Mouse (Mus musculus): ENCODE results near the gene Tlr5. TPM values are rescaled to one million over a fixed set of nuclear protein-coding genes. Genes with fewer than 3 reads are reported as not detected.

Tlr5 gene
- polyA plus RNA-seq, 1 experiment from 2014 or later: 1.7 TPM

- H3K27me3 ChIP-seq: peaks cover 19% of the 10 kb centered on the region; the same call in 1 of the 2 replicates
- H3K4me3 ChIP-seq: no peak overlapping the region
- H3K9me3 ChIP-seq: no peaks in the 10 kb centered on the region
- no peaks in the 10 kb centered on the region for H3K36me3 ChIP-seq
- H3K4me1 ChIP-seq: peaks cover 52% of the 10 kb centered on the region
- no peak overlapping the region for H3K9ac ChIP-seq
- 68% methylated on average over 12 of the region's 12 CpGs for WGBS
- no peak overlapping the region for H3K27ac ChIP-seq
- H3K4me2 ChIP-seq (replicated peaks): peak overlapping the region; percentile 85
- ATAC-seq (ENCODE audit: low FRiP score, low read depth): no peak
Measured at GRCm38 (mm10) chr1:182956186-182956960, 1.8 kb downstream of the Tlr5 start.

GRCm38 (mm10) chr1:182957001-182957757, 2.6 kb downstream of the Tlr5 start:
- no peak overlapping the region for H3K9ac ChIP-seq
- H3K36me3 ChIP-seq: no peaks in the 10 kb centered on the region
- H3K4me2 ChIP-seq (replicated peaks): no peak overlapping the region
- H3K9me3 ChIP-seq: no peaks in the 10 kb centered on the region
- peaks cover 19% of the 10 kb centered on the region; the same call in 1 of the 2 replicates for H3K27me3 ChIP-seq
- H3K4me1 ChIP-seq: peaks cover 52% of the 10 kb centered on the region
- WGBS: 87% methylated on average over 16 of the region's 16 CpGs
- no peak overlapping the region for H3K4me3 ChIP-seq
- ATAC-seq (ENCODE audit: low FRiP score, low read depth): no peak
- H3K27ac ChIP-seq: no peak overlapping the region

DNA sequence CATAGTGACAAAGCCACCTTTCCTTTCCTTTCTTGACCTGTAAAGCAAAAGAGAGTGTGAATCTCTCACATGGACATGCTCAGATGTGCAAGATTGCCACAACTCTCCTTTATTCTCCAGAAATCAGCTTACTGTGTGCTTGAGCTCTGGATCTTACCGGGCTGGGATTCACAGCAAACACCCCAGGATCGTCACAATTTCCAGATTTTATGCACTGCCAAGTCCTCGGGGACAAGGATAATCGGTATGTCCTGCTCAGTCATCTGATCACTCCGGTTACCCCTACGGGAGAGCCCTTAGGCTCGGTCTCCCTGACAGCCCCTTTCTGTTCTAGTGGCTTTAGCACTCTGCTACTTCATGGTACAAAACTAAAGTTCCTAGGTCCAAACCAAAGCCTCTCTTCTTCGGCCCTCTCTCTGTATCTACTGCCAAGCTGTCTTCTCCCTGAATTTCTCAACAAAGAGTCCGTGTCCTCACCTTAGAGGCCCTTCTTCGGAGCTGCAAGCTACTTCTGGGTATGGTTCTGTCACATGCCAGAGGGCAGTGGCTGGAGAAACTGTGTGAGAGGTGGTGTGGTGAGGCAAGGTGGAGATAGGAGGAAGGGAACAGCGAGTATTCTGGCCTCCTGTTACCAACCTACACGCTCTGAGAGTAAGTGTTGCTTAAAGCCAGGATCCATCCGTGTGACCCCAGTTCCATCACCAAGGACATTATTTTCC, 3.4 kb downstream of the Tlr5 start:
- WGBS: 84% methylated on average over 13 of the region's 13 CpGs
- Histone ChIP-seq H3K4me1 (peaks cover 52% of the 10 kb centered on the region), H3K27me3 (peaks cover 17% of the 10 kb centered on the region; the same call in 1 of the 2 replicates), H3K4me2 (replicated peaks) (no peak overlapping the region), H3K27ac (no peak overlapping the region), H3K36me3 (no peaks in the 10 kb centered on the region), H3K9me3 (no peaks in the 10 kb centered on the region), H3K9ac (no peak overlapping the region), H3K4me3 (no peak overlapping the region)
- ATAC-seq (ENCODE audit: low FRiP score, low read depth): no peak

DNA sequence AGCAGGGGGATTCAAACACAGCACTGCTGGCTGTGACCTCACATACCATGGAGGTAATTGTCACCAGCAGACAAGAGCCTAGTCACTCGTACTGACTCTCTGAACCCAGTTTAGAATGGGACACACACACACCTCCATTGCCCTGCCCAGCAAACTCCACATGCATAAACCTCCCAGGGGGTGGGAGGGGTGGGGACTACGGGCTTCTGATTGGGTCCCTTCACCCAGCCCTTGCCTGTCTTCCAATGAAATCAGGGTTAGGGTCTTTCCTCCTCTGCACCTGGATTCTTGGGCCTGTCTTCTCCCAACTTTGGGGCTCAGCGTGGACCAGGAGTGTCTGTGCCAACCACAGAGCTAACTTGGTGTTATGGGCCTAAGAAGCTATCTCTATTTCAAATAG, 4.2 kb downstream of the Tlr5 start:
- H3K36me3 ChIP-seq: no peaks in the 10 kb centered on the region
- no peaks in the 10 kb centered on the region for H3K9me3 ChIP-seq
- H3K27ac ChIP-seq: no peak overlapping the region
- H3K4me1 ChIP-seq: peaks cover 44% of the 10 kb centered on the region
- H3K9ac ChIP-seq: no peak overlapping the region; the same call in 1 of the 2 replicates
- H3K27me3 ChIP-seq: peaks cover 16% of the 10 kb centered on the region; the same call in 1 of the 2 replicates
- WGBS: 29% methylated on average over 3 of the region's 3 CpGs
- H3K4me2 ChIP-seq (replicated peaks): peak overlapping the region; percentile 81
- H3K4me3 ChIP-seq: peak overlapping the region; percentile 45; the same call in 1 of the 2 replicates
- no peak for ATAC-seq (ENCODE audit: low FRiP score, low read depth)

- H3K27me3 ChIP-seq: peaks cover 16% of the 10 kb centered on the region; the same call in 1 of the 2 replicates
- H3K4me1 ChIP-seq: peaks cover 40% of the 10 kb centered on the region
- peak overlapping the region; percentile 45 for H3K4me3 ChIP-seq
- ATAC-seq (ENCODE audit: low FRiP score, low read depth): no peak; the same call in 1 of the 2 replicates
- WGBS: under 1% methylated on average over 17 of the region's 17 CpGs
- H3K36me3 ChIP-seq: no peaks in the 10 kb centered on the region
- H3K27ac ChIP-seq: peak overlapping the region; percentile 55; the same call in 1 of the 2 replicates
- peak overlapping the region; percentile 57 for H3K9ac ChIP-seq
- peak overlapping the region; percentile 81 for H3K4me2 ChIP-seq (replicated peaks)
- H3K9me3 ChIP-seq: no peaks in the 10 kb centered on the region
Measured at GRCm38 (mm10) chr1:182959251-182959691, 4.7 kb downstream of the Tlr5 start.

- peaks cover 16% of the 10 kb centered on the region; the same call in 1 of the 2 replicates for H3K27me3 ChIP-seq
- H3K9ac ChIP-seq: peak overlapping the region; percentile 57
- H3K4me1 ChIP-seq: peaks cover 34% of the 10 kb centered on the region
- peak; percentile 78; the same call in 1 of the 2 replicates for ATAC-seq (ENCODE audit: low FRiP score, low read depth)
- H3K4me3 ChIP-seq: peak overlapping the region; percentile 45
- WGBS: under 1% methylated on average over 20 of the region's 20 CpGs
- peak overlapping the region; percentile 81 for H3K4me2 ChIP-seq (replicated peaks)
- H3K9me3 ChIP-seq: no peaks in the 10 kb centered on the region
- no peaks in the 10 kb centered on the region for H3K36me3 ChIP-seq
- peak overlapping the region; percentile 55; the same call in 1 of the 2 replicates for H3K27ac ChIP-seq
Measured at GRCm38 (mm10) chr1:182959811-182960455, 5.3 kb downstream of the Tlr5 start.

DNA sequence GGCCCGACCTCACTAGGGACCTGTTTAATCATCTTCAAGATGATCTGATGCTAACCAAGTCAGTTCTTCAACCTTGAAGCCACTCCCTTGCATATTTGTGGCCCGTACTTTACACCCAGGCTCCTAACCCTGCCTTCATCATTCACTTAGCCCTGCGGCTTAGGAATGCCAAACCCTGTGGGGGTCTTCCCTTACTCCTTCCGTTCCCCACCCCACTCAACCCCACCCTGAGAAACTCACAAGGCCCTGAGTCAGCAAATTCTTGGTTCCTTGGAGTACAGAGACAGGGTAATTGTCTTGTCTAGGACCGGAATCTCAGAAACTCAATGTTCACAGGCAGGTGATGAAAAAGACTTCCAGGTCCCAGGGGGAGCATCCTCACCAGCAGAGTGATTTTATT, 6.5 kb downstream of the Tlr5 start:
- H3K9me3 ChIP-seq: no peaks in the 10 kb centered on the region
- no peak for ATAC-seq (ENCODE audit: low FRiP score, low read depth)
- peaks cover 23% of the 10 kb centered on the region for H3K4me1 ChIP-seq
- H3K36me3 ChIP-seq: no peaks in the 10 kb centered on the region
- 59% methylated on average over 5 of the region's 5 CpGs for WGBS
- H3K4me2 ChIP-seq (replicated peaks): no peak overlapping the region
- no peak overlapping the region for H3K9ac ChIP-seq
- H3K27ac ChIP-seq: no peak overlapping the region
- H3K27me3 ChIP-seq: peaks cover 16% of the 10 kb centered on the region; the same call in 1 of the 2 replicates
- no peak overlapping the region for H3K4me3 ChIP-seq

GRCm38 (mm10) chr1:182963329-182963728, 8.7 kb downstream of the Tlr5 start:
- no peaks in the 10 kb centered on the region for H3K9me3 ChIP-seq
- no peak overlapping the region for H3K4me3 ChIP-seq
- no peaks in the 10 kb centered on the region for H3K36me3 ChIP-seq
- H3K4me2 ChIP-seq (replicated peaks): no peak overlapping the region
- 60% methylated on average over 5 of the region's 5 CpGs for WGBS
- H3K4me1 ChIP-seq: peaks cover 18% of the 10 kb centered on the region
- no peak overlapping the region for H3K9ac ChIP-seq
- ATAC-seq (ENCODE audit: low FRiP score, low read depth): no peak
- no peak overlapping the region for H3K27ac ChIP-seq
- peaks cover 6% of the 10 kb centered on the region; the same call in 1 of the 2 replicates for H3K27me3 ChIP-seq

GRCm38 (mm10) chr1:182964855-182965466, 10.4 kb downstream of the Tlr5 start:
- Histone ChIP-seq H3K4me1 (peaks cover 6% of the 10 kb centered on the region), H3K27me3 (0 out of 2 replicates have a peak, but pooled peaks cover 5% of the 10 kb centered on the region), H3K4me2 (replicated peaks) (no peak overlapping the region), H3K36me3 (no peaks in the 10 kb centered on the region), H3K27ac (no peak overlapping the region), H3K9ac (no peak overlapping the region), H3K4me3 (no peak overlapping the region), H3K9me3 (no peaks in the 10 kb centered on the region)
- WGBS: 47% methylated on average over 9 of the region's 9 CpGs
- no peak for ATAC-seq (ENCODE audit: low FRiP score, low read depth)

DNA sequence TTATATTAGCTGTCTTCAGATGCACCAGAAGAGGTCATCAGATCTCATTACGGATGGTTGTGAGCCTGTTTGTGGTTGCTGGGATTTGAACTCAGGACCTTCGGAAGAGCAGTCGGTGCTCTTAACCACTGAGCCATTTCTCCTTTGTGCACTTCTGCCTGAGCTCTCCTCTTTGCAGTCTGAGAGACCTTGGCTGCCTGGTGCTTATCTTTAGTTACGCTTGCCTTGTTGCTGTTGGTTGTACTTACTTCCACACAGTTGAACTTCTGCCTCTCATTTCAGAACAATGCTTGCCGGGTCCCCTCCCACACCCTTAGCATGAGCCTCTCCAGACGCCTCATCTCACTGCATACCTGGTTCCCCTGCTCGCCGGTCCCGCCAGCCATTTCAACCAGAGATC, 14.1 kb downstream of the Tlr5 start:
- H3K4me3 ChIP-seq: no peak overlapping the region
- 91% methylated on average over 9 of the region's 9 CpGs for WGBS
- H3K36me3 ChIP-seq: peaks cover 2% of the 10 kb centered on the region; the same call in 1 of the 2 replicates
- H3K9ac ChIP-seq: no peak overlapping the region
- no peak overlapping the region for H3K27ac ChIP-seq
- no peak for ATAC-seq (ENCODE audit: low FRiP score, low read depth)
- H3K4me2 ChIP-seq (replicated peaks): no peak overlapping the region
- H3K4me1 ChIP-seq: no peaks in the 10 kb centered on the region
- no peaks in the 10 kb centered on the region for H3K9me3 ChIP-seq
- H3K27me3 ChIP-seq: no peaks in the 10 kb centered on the region

DNA sequence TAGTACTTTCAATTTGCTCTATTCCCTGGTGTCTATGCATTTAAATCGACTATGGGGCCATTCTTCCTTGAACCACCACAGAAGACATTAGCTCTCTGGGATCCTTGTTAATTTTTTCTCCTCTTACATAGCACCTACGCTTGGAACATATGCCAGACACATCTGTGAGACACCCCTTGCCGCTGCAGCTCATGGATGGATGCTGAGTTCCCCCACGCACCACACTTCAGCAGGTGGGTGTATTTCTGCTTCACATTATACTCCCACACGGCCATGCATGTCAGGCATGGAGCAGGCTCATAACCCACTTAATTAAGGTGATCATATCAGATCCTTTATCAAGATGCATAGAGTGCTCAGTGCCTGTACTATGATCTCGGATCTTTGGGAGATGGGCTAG, 17.7 kb downstream of the Tlr5 start:
- WGBS: 87% methylated on average over 6 of the region's 6 CpGs
- Histone ChIP-seq H3K9ac (no peak overlapping the region), H3K27ac (no peak overlapping the region), H3K9me3 (no peaks in the 10 kb centered on the region), H3K27me3 (no peaks in the 10 kb centered on the region), H3K4me3 (no peak overlapping the region), H3K4me2 (replicated peaks) (no peak overlapping the region), H3K4me1 (no peaks in the 10 kb centered on the region), H3K36me3 (peaks cover 5% of the 10 kb centered on the region; the same call in 1 of the 2 replicates)
- ATAC-seq (ENCODE audit: low FRiP score, low read depth): no peak

Measured in limb, embryonic 13.5 days (tissue).